Mouse (Mus musculus) heart, embryonic 14.5 days (tissue): ENCODE measurements at regions not wholly inside any gene's neighbourhood (a gene's known extent, or its start where the extent isn't known, plus 50 kb on each side); places are given as distances from the start of the nearest gene placed in this dataset.

Experiments
- ATAC-seq: fragments of 200-750 bp; cut with Nextera tagmentation; 2 replicates; pipeline ENCODE4 v1.8.0; 2017; ENCODE audit warnings: low read depth, moderate TSS enrichment; ENCODE audit not compliant: insufficient number of reproducible peaks, insufficient read depth, low FRiP score
- H3K27ac ChIP-seq, 2 experiments: fragments of 200-500 bp in 1 of 2; fragments of 300-500 bp in 1 of 2; sonication (generic) in 1 of 2; replicated peaks in 1 of 2; 2 replicates each; pipeline ENCODE4 v1.5.1; 2012 to 2014; ENCODE audit warnings: low read depth in 2 of 2, low read length in 2 of 2, control low read depth in 1 of 2, mild to moderate bottlenecking in 1 of 2, mixed read lengths in 1 of 2; ENCODE audit not compliant: control insufficient read depth in 1 of 2, insufficient read depth in 1 of 2
- H3K27me3 ChIP-seq: fragments of 300-500 bp; sonication (generic); 2 replicates; pipeline ENCODE4 v1.6.1; 2014; ENCODE audit warnings: mild to moderate bottlenecking, low read length, control low read depth; ENCODE audit not compliant: control insufficient read depth, insufficient read depth
- H3K36me3 ChIP-seq: fragments of 300-500 bp; sonication (generic); 2 replicates; pipeline ENCODE4 v1.6.1; 2014; ENCODE audit warnings: mild to moderate bottlenecking, control low read depth, low read length, mixed read lengths; ENCODE audit not compliant: control insufficient read depth, insufficient read depth
- H3K4me1 ChIP-seq, 2 experiments: fragments of 200-500 bp in 1 of 2; fragments of 300-500 bp in 1 of 2; sonication (generic) in 1 of 2; 2 replicates each; pipeline ENCODE4 v1.6.1; 2012 to 2014; ENCODE audit warnings: low read length in 2 of 2, control low read depth in 1 of 2, mixed read lengths in 1 of 2; ENCODE audit not compliant: control insufficient read depth in 2 of 2, insufficient read depth in 2 of 2
- H3K4me2 ChIP-seq: fragments of 300-500 bp; sonication (generic); 2 replicates; pipeline ENCODE4 v1.6.1; 2014; ENCODE audit warnings: mild to moderate bottlenecking, low read length
- H3K4me3 ChIP-seq, 2 experiments: fragments of 200-500 bp in 1 of 2; fragments of 300-500 bp in 1 of 2; sonication (generic) in 1 of 2; 2 replicates each; pipeline ENCODE4 v1.5.1; 2012 to 2014; ENCODE audit warnings: low read length in 2 of 2, mild to moderate bottlenecking in 2 of 2, control low read depth in 1 of 2, low read depth in 1 of 2, moderate library complexity in 1 of 2; ENCODE audit not compliant: control insufficient read depth in 1 of 2, insufficient read depth in 1 of 2
- H3K9ac ChIP-seq: fragments of 300-500 bp; sonication (generic); 2 replicates; pipeline ENCODE4 v1.6.1; 2014; ENCODE audit warnings: mild to moderate bottlenecking, low read length
- H3K9me3 ChIP-seq: fragments of 300-500 bp; sonication (generic); 2 replicates; pipeline ENCODE4 v1.6.1; 2016; ENCODE audit warnings: low read length, control low read depth; ENCODE audit not compliant: control insufficient read depth
- WGBS: fragments of 180-500 bp; shearing (Covaris S2); extraction: QIAGEN DNeasy Blood & Tissue Kit; methylation state at CpG from one replicate; pipeline ENCODE4 v1.1.7; 2014; 5-methylcytosine and 5-hydroxymethylcytosine counted together

DNA sequence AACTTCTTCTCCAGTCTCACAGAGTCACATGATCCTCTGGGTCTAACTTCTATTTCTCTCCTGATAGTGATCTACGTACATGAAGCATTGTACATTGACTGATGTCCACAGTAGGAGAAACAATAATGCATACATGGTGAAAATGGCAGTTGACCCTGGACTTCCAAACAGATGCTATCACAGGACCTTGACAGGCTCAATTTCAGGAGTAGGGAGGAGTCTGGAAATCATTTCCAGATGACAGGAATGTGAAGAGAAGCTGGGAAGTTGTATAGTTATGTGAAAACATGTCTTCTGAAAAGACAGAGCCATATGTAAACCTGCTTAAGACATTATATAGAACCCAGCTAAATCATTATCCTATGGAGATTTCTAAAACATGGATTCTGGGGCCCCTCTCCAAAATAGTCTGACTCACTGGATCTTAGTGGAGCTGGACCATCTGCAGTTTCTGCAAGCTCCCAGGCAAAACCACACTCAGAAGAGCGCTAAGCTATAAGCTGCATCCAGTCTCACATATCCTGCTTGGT is 322.3 kb upstream of the Ldb2 start:
- no peak overlapping the region for H3K4me3 ChIP-seq
- H3K4me1 ChIP-seq = no peaks in the 10 kb centered on the region
- 65% methylated on average over 2 of the region's 2 CpGs for WGBS
- H3K27me3 ChIP-seq = no peaks in the 10 kb centered on the region
- H3K36me3 ChIP-seq = no peaks in the 10 kb centered on the region
- H3K9me3 ChIP-seq = no peaks in the 10 kb centered on the region
- no peak overlapping the region for H3K9ac ChIP-seq
- H3K27ac ChIP-seq = no peak overlapping the region
- no peak for ATAC-seq
- no peak overlapping the region for H3K4me2 ChIP-seq

DNA sequence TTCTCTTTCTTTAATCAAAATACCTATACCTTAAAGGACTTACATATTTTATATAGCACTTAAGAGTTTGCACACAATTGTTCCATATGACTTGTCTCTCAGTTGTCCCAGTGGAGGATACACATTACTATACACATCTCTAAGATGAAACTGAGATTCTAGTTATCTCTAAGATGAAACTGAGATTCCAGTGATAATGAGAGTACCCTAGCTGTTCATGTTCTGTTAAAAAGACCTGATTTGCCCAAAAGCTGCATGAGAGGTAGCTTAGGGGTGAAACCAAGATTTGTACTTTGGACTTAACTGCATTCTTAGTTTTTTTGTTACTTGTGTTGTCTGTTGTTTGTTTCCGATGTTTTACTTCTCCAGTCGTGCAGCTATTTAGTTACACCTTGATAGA is 320.3 kb upstream of the Ldb2 start:
- Histone ChIP-seq H3K27ac (no peak overlapping the region), H3K4me1 (no peaks in the 10 kb centered on the region), H3K9me3 (no peaks in the 10 kb centered on the region), H3K4me3 (no peak overlapping the region), H3K9ac (no peak overlapping the region), H3K27me3 (no peaks in the 10 kb centered on the region), H3K36me3 (no peaks in the 10 kb centered on the region), H3K4me2 (no peak overlapping the region)
- WGBS = 82% methylated on average over 2 of the region's 2 CpGs
- no peak for ATAC-seq

GRCm38 (mm10) chr5:45111246-45111645 is 311.8 kb upstream of the Ldb2 start:
- no peaks in the 10 kb centered on the region for H3K36me3 ChIP-seq
- H3K9ac ChIP-seq = no peak overlapping the region
- no peaks in the 10 kb centered on the region for H3K4me1 ChIP-seq
- no peaks in the 10 kb centered on the region for H3K27me3 ChIP-seq
- no peak overlapping the region for H3K4me2 ChIP-seq
- H3K27ac ChIP-seq = no peak overlapping the region
- no peak for ATAC-seq
- no peak overlapping the region for H3K4me3 ChIP-seq
- 80% methylated on average over 4 of the region's 4 CpGs for WGBS
- H3K9me3 ChIP-seq = no peaks in the 10 kb centered on the region

GRCm38 (mm10) chr5:45110797-45111196 is 311.3 kb upstream of the Ldb2 start:
- Histone ChIP-seq H3K27ac (no peak overlapping the region), H3K36me3 (no peaks in the 10 kb centered on the region), H3K4me2 (no peak overlapping the region), H3K4me1 (no peaks in the 10 kb centered on the region), H3K4me3 (no peak overlapping the region), H3K27me3 (no peaks in the 10 kb centered on the region), H3K9ac (no peak overlapping the region), H3K9me3 (no peaks in the 10 kb centered on the region)
- no peak for ATAC-seq
- WGBS = 64% methylated on average over 3 of the region's 3 CpGs

DNA sequence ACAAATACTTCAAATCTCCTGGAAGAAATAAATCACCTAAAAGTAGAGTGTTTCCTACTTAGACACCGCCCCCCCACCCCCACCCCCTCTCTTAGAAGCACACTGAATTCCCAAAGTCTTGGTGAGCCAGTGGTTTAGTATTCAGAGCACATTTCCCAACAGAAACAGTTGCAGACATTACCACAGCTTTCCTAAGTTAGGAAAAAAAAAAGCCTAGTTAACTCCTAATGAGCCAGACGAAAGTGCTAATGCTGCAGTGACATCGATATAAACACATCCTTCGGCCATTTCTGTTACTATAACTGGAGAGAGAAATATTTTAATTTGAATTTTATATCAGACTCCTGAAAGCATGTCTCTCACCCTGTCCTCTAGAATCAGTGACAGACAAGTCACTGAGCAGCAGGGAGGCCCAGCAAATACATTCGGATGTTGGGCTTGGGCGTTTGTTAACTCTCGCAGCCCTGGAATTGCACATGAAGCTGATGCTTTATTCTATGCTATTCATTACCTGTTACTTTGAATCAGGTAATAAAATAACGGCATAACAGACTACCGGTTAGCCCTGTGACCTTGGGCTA is 305.8 kb upstream of the Ldb2 start:
- H3K27ac ChIP-seq = no peak overlapping the region
- H3K27me3 ChIP-seq = no peaks in the 10 kb centered on the region
- no peaks in the 10 kb centered on the region for H3K4me1 ChIP-seq
- no peaks in the 10 kb centered on the region for H3K9me3 ChIP-seq
- no peaks in the 10 kb centered on the region for H3K36me3 ChIP-seq
- H3K9ac ChIP-seq = no peak overlapping the region
- no peak overlapping the region for H3K4me2 ChIP-seq
- ATAC-seq = no peak
- WGBS = 77% methylated on average over 9 of the region's 9 CpGs
- no peak overlapping the region for H3K4me3 ChIP-seq

GRCm38 (mm10) chr5:45103763-45104428 is 304.4 kb upstream of the Ldb2 start:
- no peak overlapping the region for H3K9ac ChIP-seq
- no peak overlapping the region for H3K4me3 ChIP-seq
- H3K27ac ChIP-seq = no peak overlapping the region
- H3K36me3 ChIP-seq = no peaks in the 10 kb centered on the region
- no peak for ATAC-seq
- no peaks in the 10 kb centered on the region for H3K4me1 ChIP-seq
- no peaks in the 10 kb centered on the region for H3K27me3 ChIP-seq
- no peaks in the 10 kb centered on the region for H3K9me3 ChIP-seq
- no peak overlapping the region for H3K4me2 ChIP-seq
- 75% methylated on average over 6 of the region's 6 CpGs for WGBS

- ATAC-seq = no peak
- Histone ChIP-seq H3K27me3 (no peaks in the 10 kb centered on the region), H3K9me3 (no peaks in the 10 kb centered on the region), H3K4me3 (no peak overlapping the region), H3K9ac (no peak overlapping the region), H3K36me3 (no peaks in the 10 kb centered on the region), H3K27ac (no peak overlapping the region), H3K4me1 (no peaks in the 10 kb centered on the region), H3K4me2 (no peak overlapping the region)
- 42% methylated on average over 3 of the region's 3 CpGs for WGBS
Measured at GRCm38 (mm10) chr5:45102661-45103060, 303.2 kb upstream of the Ldb2 start.

- no peak overlapping the region for H3K27ac ChIP-seq
- no peak for ATAC-seq
- WGBS = 76% methylated on average over 4 of the region's 4 CpGs
- H3K9me3 ChIP-seq = no peaks in the 10 kb centered on the region
- no peak overlapping the region for H3K9ac ChIP-seq
- no peaks in the 10 kb centered on the region for H3K4me1 ChIP-seq
- no peaks in the 10 kb centered on the region for H3K27me3 ChIP-seq
- H3K4me2 ChIP-seq = no peak overlapping the region
- H3K36me3 ChIP-seq = no peaks in the 10 kb centered on the region
- H3K4me3 ChIP-seq = no peak overlapping the region
Measured at GRCm38 (mm10) chr5:45101777-45102176, 302.3 kb upstream of the Ldb2 start.
